Mouse (Mus musculus) midbrain, embryonic 15.5 days (tissue): Measurements from ENCODE around the gene Utrn. TPM values are rescaled to one million over a fixed set of nuclear protein-coding genes. Genes with fewer than 3 reads are reported as not detected.
A peak's percentile ranks its signal among the peaks of the same experiment; 100 is the strongest.

Experiments used
- ATAC-seq: fragments of 200-750 bp; cut with Nextera tagmentation; replicated peaks from 2 replicates; pipeline ENCODE4 v1.8.0; 2017; ENCODE audit warnings: moderate TSS enrichment
- H3K27ac ChIP-seq: fragments of 300-500 bp; sonication (generic); 2 replicates; pipeline ENCODE4 v1.5.1; 2015; ENCODE audit warnings: mild to moderate bottlenecking, inconsistent platforms
- H3K27me3 ChIP-seq: fragments of 300-500 bp; sonication (generic); replicated peaks from 2 replicates; pipeline ENCODE4 v1.6.1; 2015; ENCODE audit warnings: inconsistent platforms
- H3K36me3 ChIP-seq: fragments of 300-500 bp; sonication (generic); replicated peaks from 2 replicates; pipeline ENCODE4 v1.6.1; 2015; ENCODE audit warnings: inconsistent platforms
- H3K4me1 ChIP-seq: fragments of 300-500 bp; sonication (generic); 2 replicates; pipeline ENCODE4 v1.6.1; 2015; ENCODE audit warnings: inconsistent platforms
- H3K4me2 ChIP-seq: fragments of 300-500 bp; sonication (generic); 2 replicates; pipeline ENCODE4 v1.6.1; 2015; ENCODE audit warnings: inconsistent platforms, mild to moderate bottlenecking, moderate library complexity
- H3K4me3 ChIP-seq: fragments of 300-500 bp; sonication (generic); 2 replicates; pipeline ENCODE4 v1.5.1; 2015; ENCODE audit warnings: mild to moderate bottlenecking, inconsistent platforms
- H3K9ac ChIP-seq: fragments of 300-500 bp; sonication (generic); 2 replicates; pipeline ENCODE4 v1.6.1; 2015; ENCODE audit warnings: mild to moderate bottlenecking, inconsistent platforms
- H3K9me3 ChIP-seq: fragments of 300-500 bp; sonication (generic); 2 replicates; pipeline ENCODE4 v1.6.1; 2016; ENCODE audit warnings: inconsistent platforms
- WGBS: fragments of 180-500 bp; shearing (Covaris S2); methylation state at CpG from one replicate; pipeline ENCODE4 v1.1.7; 2015; ENCODE audit warnings: mixed read lengths; 5-methylcytosine and 5-hydroxymethylcytosine counted together
- polyA plus RNA-seq: library from polyadenylated mRNA; unstranded; fragments of >200 nt; fragmentation: Nextera tagmentation; extraction: Ambion mirVana; gene quantifications from 2 replicates; pipeline ENCODE4 v1.2.1, GENCODE M21; 2015

Gene Utrn
- polyA plus RNA-seq, 1 experiment from 2014 or later, result 19.7 TPM

- no peaks in the 10 kb centered on the region for H3K9me3 ChIP-seq
- no peak overlapping the region for H3K4me2 ChIP-seq
- no peak overlapping the region for H3K9ac ChIP-seq
- WGBS, result 43% methylated on average over 6 of the region's 6 CpGs
- no peaks in the 10 kb centered on the region; the same call in 1 of the 2 replicates for H3K4me1 ChIP-seq
- no peaks in the 10 kb centered on the region for H3K27me3 ChIP-seq
- no peaks in the 10 kb centered on the region for H3K36me3 ChIP-seq
- ATAC-seq, result no peak
- no peak overlapping the region for H3K27ac ChIP-seq
- no peak overlapping the region for H3K4me3 ChIP-seq
Observed at GRCm38 (mm10) chr10:12773178-12773577, 96.0 kb downstream of the Utrn start.

- H3K27me3 ChIP-seq, result no peaks in the 10 kb centered on the region
- WGBS, result 86% methylated on average over 2 of the region's 2 CpGs
- no peaks in the 10 kb centered on the region; the same call in 1 of the 2 replicates for H3K4me1 ChIP-seq
- no peak overlapping the region for H3K27ac ChIP-seq
- H3K4me3 ChIP-seq, result no peak overlapping the region
- ATAC-seq, result no peak
- H3K9ac ChIP-seq, result no peak overlapping the region
- no peaks in the 10 kb centered on the region for H3K9me3 ChIP-seq
- no peak overlapping the region for H3K4me2 ChIP-seq
- H3K36me3 ChIP-seq, result no peaks in the 10 kb centered on the region
Observed at GRCm38 (mm10) chr10:12771511-12771910, 97.7 kb downstream of the Utrn start.

- peaks cover 6% of the 10 kb centered on the region for H3K4me1 ChIP-seq
- H3K27ac ChIP-seq, result no peak overlapping the region
- H3K4me3 ChIP-seq, result no peak overlapping the region
- no peaks in the 10 kb centered on the region for H3K27me3 ChIP-seq
- no peak overlapping the region for H3K9ac ChIP-seq
- H3K4me2 ChIP-seq, result no peak overlapping the region
- no peaks in the 10 kb centered on the region for H3K36me3 ChIP-seq
- H3K9me3 ChIP-seq, result no peaks in the 10 kb centered on the region
- no peak for ATAC-seq
- WGBS, result 59% methylated on average over 3 of the region's 3 CpGs
Observed at GRCm38 (mm10) chr10:12762668-12763067, 106.5 kb downstream of the Utrn start.

GRCm38 (mm10) chr10:12758702-12758988 lies 110.5 kb downstream of the Utrn start:
- Histone ChIP-seq H3K4me1 (peaks cover 6% of the 10 kb centered on the region), H3K27ac (no peak overlapping the region), H3K36me3 (no peaks in the 10 kb centered on the region), H3K4me2 (no peak overlapping the region), H3K4me3 (no peak overlapping the region), H3K9me3 (no peaks in the 10 kb centered on the region), H3K27me3 (no peaks in the 10 kb centered on the region), H3K9ac (no peak overlapping the region)
- 61% methylated on average over 6 of the region's 6 CpGs for WGBS
- ATAC-seq, result peak; percentile 65; the same call in 1 of the 2 replicates

- Histone ChIP-seq H3K4me1 (peaks cover 6% of the 10 kb centered on the region), H3K27me3 (no peaks in the 10 kb centered on the region), H3K9ac (no peak overlapping the region), H3K36me3 (no peaks in the 10 kb centered on the region), H3K27ac (0 out of 2 replicates have a peak overlapping the region, but pooled peaks have one; percentile 47), H3K4me2 (no peak overlapping the region), H3K4me3 (no peak overlapping the region), H3K9me3 (no peaks in the 10 kb centered on the region)
- WGBS, result 47% methylated on average over 5 of the region's 5 CpGs
- ATAC-seq, result peak; percentile 54; the same call in 1 of the 2 replicates
Observed at GRCm38 (mm10) chr10:12757943-12758701, 111.0 kb downstream of the Utrn start.

- ATAC-seq, result no peak
- WGBS, result 90% methylated on average over 4 of the region's 4 CpGs
- no peaks in the 10 kb centered on the region for H3K27me3 ChIP-seq
- H3K9me3 ChIP-seq, result no peaks in the 10 kb centered on the region
- no peaks in the 10 kb centered on the region for H3K36me3 ChIP-seq
- H3K4me3 ChIP-seq, result no peak overlapping the region
- peaks cover 6% of the 10 kb centered on the region for H3K4me1 ChIP-seq
- no peak overlapping the region for H3K4me2 ChIP-seq
- H3K27ac ChIP-seq, result no peak overlapping the region
- no peak overlapping the region for H3K9ac ChIP-seq
Observed at GRCm38 (mm10) chr10:12756692-12757091, 112.5 kb downstream of the Utrn start.

GRCm38 (mm10) chr10:12754911-12755310 lies 114.3 kb downstream of the Utrn start:
- no peak overlapping the region for H3K9ac ChIP-seq
- H3K4me3 ChIP-seq, result no peak overlapping the region
- no peak overlapping the region for H3K27ac ChIP-seq
- H3K36me3 ChIP-seq, result no peaks in the 10 kb centered on the region
- H3K4me1 ChIP-seq, result peaks cover 6% of the 10 kb centered on the region
- WGBS, result 94% methylated on average over 2 of the region's 2 CpGs
- no peaks in the 10 kb centered on the region for H3K9me3 ChIP-seq
- ATAC-seq, result no peak
- no peaks in the 10 kb centered on the region for H3K27me3 ChIP-seq
- no peak overlapping the region for H3K4me2 ChIP-seq

- Histone ChIP-seq H3K9ac (no peak overlapping the region), H3K27me3 (no peaks in the 10 kb centered on the region), H3K4me3 (no peak overlapping the region), H3K27ac (no peak overlapping the region), H3K9me3 (no peaks in the 10 kb centered on the region), H3K4me1 (peaks cover 6% of the 10 kb centered on the region), H3K36me3 (no peaks in the 10 kb centered on the region), H3K4me2 (no peak overlapping the region)
- no peak for ATAC-seq
- WGBS, result 92% methylated on average over 6 of the region's 6 CpGs
Observed at GRCm38 (mm10) chr10:12754166-12754565, 115.0 kb downstream of the Utrn start.

- Histone ChIP-seq H3K4me1 (no peaks in the 10 kb centered on the region), H3K36me3 (no peaks in the 10 kb centered on the region), H3K9me3 (no peaks in the 10 kb centered on the region), H3K4me3 (no peak overlapping the region), H3K27ac (no peak overlapping the region), H3K4me2 (no peak overlapping the region), H3K27me3 (no peaks in the 10 kb centered on the region), H3K9ac (no peak overlapping the region)
- WGBS, result 94% methylated on average over 9 of the region's 9 CpGs
- no peak for ATAC-seq
Observed at GRCm38 (mm10) chr10:12743717-12744116, 125.4 kb downstream of the Utrn start.

GRCm38 (mm10) chr10:12739302-12739987 lies 129.7 kb downstream of the Utrn start:
- H3K27ac ChIP-seq, result no peak overlapping the region
- H3K4me3 ChIP-seq, result no peak overlapping the region
- H3K4me1 ChIP-seq, result no peaks in the 10 kb centered on the region
- ATAC-seq, result no peak
- no peak overlapping the region for H3K9ac ChIP-seq
- no peak overlapping the region for H3K4me2 ChIP-seq
- H3K36me3 ChIP-seq, result 0 out of 2 replicates have a peak, but pooled peaks cover 2% of the 10 kb centered on the region
- H3K9me3 ChIP-seq, result no peaks in the 10 kb centered on the region
- no peaks in the 10 kb centered on the region for H3K27me3 ChIP-seq
- 94% methylated on average over 13 of the region's 13 CpGs for WGBS

GRCm38 (mm10) chr10:12737926-12738325 lies 131.2 kb downstream of the Utrn start:
- Histone ChIP-seq H3K9ac (no peak overlapping the region), H3K4me1 (no peaks in the 10 kb centered on the region), H3K27me3 (no peaks in the 10 kb centered on the region), H3K4me3 (no peak overlapping the region), H3K9me3 (no peaks in the 10 kb centered on the region), H3K27ac (no peak overlapping the region), H3K4me2 (no peak overlapping the region), H3K36me3 (0 out of 2 replicates have a peak, but pooled peaks cover 2% of the 10 kb centered on the region)
- WGBS, result 87% methylated on average over 9 of the region's 9 CpGs
- ATAC-seq, result no peak

GRCm38 (mm10) chr10:12736861-12737835 lies 132.0 kb downstream of the Utrn start:
- H3K9ac ChIP-seq, result no peak overlapping the region
- H3K27me3 ChIP-seq, result no peaks in the 10 kb centered on the region
- no peak overlapping the region for H3K27ac ChIP-seq
- H3K9me3 ChIP-seq, result no peaks in the 10 kb centered on the region
- ATAC-seq, result no peak; the same call in 1 of the 2 replicates
- 70% methylated on average over 18 of the region's 18 CpGs for whole genome bisulfite sequencing
- 0 out of 2 replicates have a peak, but pooled peaks cover 2% of the 10 kb centered on the region for H3K36me3 ChIP-seq
- H3K4me1 ChIP-seq, result no peaks in the 10 kb centered on the region
- no peak overlapping the region for H3K4me3 ChIP-seq
- no peak overlapping the region for H3K4me2 ChIP-seq
